Mouse (Mus musculus) kidney, adult 10 weeks (tissue): ENCODE results near the gene Fbxl2. TPM values are rescaled to one million over a fixed set of nuclear protein-coding genes. Genes with fewer than 3 reads are reported as not detected.

Source experiments
- polyA plus RNA-seq: library from polyadenylated mRNA; stranded (reverse); fragments of 350-450 nt; fragmentation: Illumina TruSeq; extraction: RNeasy Lipid Tissue Mini Kit (QIAGEN cat#74804); gene quantifications from one replicate; pipeline ENCODE4 v1.2.3, GENCODE M21; 2014; ENCODE audit warnings: low read depth, low replicate concordance

Fbxl2 gene
- polyA plus RNA-seq = 0.93 TPM

DNA sequence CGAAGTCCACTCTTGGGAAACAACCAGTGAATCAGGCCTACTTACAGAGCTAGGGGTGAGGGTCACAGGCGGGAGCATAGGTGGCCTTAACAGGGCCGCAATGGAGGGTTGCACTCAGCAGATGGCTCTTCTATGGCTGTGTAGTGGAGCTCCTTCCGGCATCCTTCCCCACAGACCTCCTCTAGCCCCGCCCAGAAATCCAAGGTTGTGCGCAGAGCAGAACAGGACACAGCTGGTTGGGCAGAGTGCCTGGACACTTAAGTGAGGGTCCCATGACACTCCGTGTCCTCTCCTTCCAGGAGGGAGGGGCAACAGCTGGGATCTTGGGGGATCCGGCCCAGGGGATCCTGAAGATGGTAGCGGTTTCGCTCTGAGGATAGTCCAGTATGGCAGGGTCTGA lies at the start of gene Fbxl2:
TSS of gene Fbxl2 (minus strand) at position 164 of the 400 bp plus-strand sequence.

DNA sequence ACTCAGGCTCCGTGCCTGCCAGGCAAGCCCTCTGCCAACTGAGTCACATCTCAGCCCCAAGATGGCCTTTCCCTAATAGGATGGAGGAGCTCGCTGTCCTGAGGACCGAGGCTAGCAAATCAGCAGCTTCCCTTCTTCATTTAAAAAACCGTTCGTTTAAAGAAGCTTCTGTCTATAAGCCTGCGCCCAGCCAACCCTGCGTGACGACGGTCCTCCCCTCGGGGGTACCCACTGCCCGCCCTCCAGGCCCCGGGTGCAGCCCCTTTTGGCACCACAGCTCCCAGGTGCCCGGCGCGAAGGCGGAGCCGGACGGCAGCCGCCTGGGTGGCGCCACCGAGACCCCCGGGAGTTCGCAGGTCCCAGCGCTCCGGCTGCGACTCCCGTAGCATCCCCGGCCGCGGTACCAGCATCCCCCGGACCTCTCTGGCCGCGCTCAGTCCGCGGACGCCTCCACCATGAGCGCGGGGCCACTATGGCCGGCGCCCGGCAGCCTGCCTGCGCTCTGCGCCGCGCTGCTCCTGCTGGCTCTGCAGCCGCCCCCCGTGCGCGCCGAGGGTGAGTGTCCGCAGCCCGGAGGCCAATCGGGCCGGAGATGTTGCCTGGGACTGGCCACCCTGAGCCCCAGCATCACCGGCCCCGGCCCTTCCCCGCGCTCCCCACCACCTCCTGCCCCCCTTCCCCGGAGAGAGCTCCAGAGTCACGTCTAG lies 11.3 kb upstream of the Fbxl2 start, which contains the start of gene Susd5:
TSS of gene Susd5 (plus strand) at position 51 of the 707 bp plus-strand sequence.

DNA sequence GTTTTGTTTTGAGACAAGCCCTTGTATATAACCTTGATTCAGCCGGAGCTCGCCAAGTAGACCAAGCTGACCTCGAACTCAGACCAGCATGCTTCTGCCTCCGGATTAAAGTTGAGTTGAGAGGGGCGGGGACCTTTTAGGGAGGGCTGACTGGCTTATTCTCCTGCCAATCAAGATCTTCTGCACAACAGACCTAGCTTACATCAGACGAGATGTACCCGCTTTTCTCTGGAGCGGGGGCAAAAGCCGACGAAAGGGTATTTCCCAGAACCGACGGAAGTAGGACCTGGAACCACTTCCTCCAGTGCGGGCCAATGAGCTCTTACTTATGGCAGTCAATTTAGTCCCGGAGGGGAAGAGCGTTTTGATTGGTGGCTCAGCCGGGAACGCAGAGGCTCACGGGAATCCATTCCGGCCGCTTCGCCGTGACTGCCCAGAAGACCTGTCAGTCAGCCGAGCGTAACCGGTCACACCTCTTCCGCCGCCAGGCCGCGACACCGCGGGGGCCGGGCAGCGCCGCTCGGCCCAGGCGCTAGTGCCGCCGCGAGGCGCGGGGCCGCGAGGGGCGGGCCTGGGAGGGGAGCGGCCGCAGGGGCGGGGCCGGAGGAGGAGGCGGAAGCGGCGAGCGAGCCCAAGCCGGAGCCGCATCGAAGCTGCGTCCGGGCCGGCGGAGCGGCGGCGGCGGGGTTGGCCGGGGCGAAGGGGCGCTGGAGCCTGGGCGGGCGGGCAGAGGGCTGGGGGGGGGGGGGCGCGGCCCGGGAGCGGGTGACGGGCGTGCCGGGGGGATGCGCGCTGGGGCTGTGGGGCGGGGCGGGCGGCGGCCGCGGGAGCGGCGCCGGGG lies 115.2 kb downstream of the Fbxl2 start, which contains the start of gene Ubp1:
TSS of gene Ubp1 (plus strand) at position 401 of the 841 bp plus-strand sequence.

Other genes starting within 250 kb of the Fbxl2 start
- gene Ubp1, start 115.3 kb downstream of the Fbxl2 start, polyA plus RNA-seq = 45.2 TPM
- gene Susd5, start 10.9 kb upstream of the Fbxl2 start, polyA plus RNA-seq = 1.3 TPM